15 mouse cellular contexts compared by ENCODE assay signal in the genomic region with DNA sequence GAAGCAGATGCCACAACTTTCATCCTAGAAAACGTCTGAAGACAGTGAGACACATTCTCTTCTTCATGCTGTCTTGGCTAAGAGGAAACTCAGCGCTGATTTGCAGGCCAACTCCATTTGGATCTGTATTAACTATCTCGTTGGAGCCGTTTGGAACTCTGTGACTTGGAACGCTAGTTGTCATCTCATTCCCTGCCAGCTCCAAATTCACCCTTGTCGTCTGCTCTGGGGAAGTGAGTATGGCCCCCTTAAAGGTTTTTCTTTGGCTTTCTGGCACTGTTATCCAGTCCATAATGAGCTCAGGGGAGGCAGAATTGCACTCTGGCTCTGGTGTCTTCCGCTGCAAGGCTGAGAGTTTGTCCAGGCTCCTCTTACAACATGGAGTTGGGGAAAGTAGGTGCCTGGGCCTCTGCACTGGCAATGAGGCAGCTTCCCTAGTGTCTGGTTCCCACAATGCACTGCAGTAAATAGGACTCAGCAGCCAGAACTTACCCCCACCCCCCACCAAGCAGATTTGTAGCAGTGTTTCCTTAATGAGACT.
DNase-seq lines count a peak whose midpoint lies in the region; TF ChIP-seq lines count a peak whose summit lies in the region.
"Had no signal": no experiment of that assay in that cellular context is flagged by ENCODE, and none has a peak within 500 bp of the region (broad histone marks: within the 10 kb centered on the region; RNA-seq: fewer than 3 reads in every experiment).

No protein-coding gene starts in this region.

- intact Hi-C loops in gastrocnemius, postnatal 14 days (cut with DNase I; ENCODE audit: low total_unique reads) = no loop called here

- TF ChIP-seq POLR2A in brain, embryonic 14.5 days (IDR thresholded peaks at IDR 0.05; ENCODE audit: borderline replicate concordance, extremely low read depth, insufficient read depth, insufficient read length, poor library complexity, severe bottlenecking) = no peak

- peak; percentile 54 to 61 for DNase-seq in cerebellum, postnatal 10 days
- DNase-seq in cerebellum, adult 11 months = no peak
- DNase-seq in gastrocnemius, postnatal 14 days = peak; percentile 13
- DNase-seq in gastrocnemius, adult 8-10 months (ENCODE audit: low spot score in 2 of 2) = no peak
- DNase-seq in layer of hippocampus, postnatal 10 days (ENCODE audit: low spot score in 2 of 2) = peak; percentile 26 to 47
- DNase-seq in layer of hippocampus, postnatal 25 days (ENCODE audit: extremely low spot score in 1 of 2, low spot score in 1 of 2) = no peak
- DNase-seq in brain, embryonic 14.5 days (ENCODE audit: low read depth) = peak; percentile 69
- no peak for DNase-seq in natural killer cell, adult 2 months (ENCODE audit: low spot score in 2 of 2)
- DNase-seq: adrenal gland, adult 8-10 months; cerebellum, adult 8-10 months; heart, postnatal 14 days; kidney, adult 2 months; lung, postnatal 14 days; retina, postnatal 1 day; thymus, postnatal 36 days had no signal

- no peak for TF ChIP-seq CTCF in brain, embryonic 14.5 days (IDR thresholded peaks at IDR 0.05; ENCODE audit: borderline replicate concordance, extremely low read depth, insufficient read depth, insufficient read length)

Comparison
In these comparisons a context has a peak if more than half of its experiments do, and no peak if none do; other contexts are left out.
1. DNase-seq: peak in cerebellum, postnatal 10 days (2 of 2), gastrocnemius, postnatal 14 days (single experiment), layer of hippocampus, postnatal 10 days (2 of 2) and brain, embryonic 14.5 days (single experiment); none in cerebellum, adult 11 months (single experiment), gastrocnemius, adult 8-10 months (0 of 2), layer of hippocampus, postnatal 25 days (0 of 2) and natural killer cell, adult 2 months (0 of 2).